Mouse (Mus musculus): Measurements from ENCODE around the gene Hist1h3e.
"Not testable (repeated sequence)": the region's sequence is repeated elsewhere in the genome, so short reads cannot be mapped to it uniquely, and the experiment has no call there.

Hist1h3e gene

DNA sequence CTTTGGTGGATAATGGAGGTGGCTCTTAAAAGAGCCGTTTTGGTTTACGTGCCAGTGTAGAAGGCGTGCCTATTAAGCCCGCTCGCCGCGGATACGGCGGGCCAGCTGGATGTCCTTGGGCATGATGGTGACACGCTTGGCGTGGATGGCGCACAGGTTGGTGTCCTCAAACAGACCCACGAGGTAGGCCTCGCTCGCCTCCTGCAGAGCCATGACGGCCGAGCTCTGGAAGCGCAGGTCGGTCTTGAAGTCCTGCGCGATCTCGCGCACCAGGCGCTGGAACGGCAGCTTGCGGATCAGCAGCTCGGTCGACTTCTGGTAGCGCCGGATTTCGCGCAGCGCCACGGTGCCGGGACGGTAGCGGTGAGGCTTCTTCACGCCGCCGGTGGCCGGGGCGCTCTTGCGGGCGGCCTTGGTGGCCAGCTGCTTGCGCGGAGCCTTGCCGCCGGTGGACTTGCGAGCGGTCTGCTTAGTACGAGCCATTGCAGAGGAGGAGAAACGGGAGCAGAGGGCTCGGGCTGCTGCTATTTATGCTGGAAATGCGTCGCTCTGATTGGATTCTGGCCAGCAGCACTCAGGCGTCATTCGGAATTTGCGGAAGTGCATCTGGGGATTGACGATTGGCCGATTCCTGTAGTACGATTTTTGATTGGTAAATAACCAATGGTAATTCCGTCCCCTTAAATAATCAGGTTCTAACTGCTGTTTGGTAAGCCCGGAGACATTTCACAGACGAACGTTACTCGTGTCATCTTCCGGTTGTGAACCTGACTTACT, at the start of gene Hist1h3e:
TSS of gene Hist1h3e (minus strand) at position 487 of the 777 bp plus-strand sequence.
- CTCF ChIA-PET = interaction anchor here in 1 of 4 experiments (0.7 kb wide), 1 partner anchor 269 kb away, joined by 3 read pairs; no protein-coding TSS in a partner anchor
- POLR2A ChIA-PET = interaction anchor here (0.6 to 9.9 kb wide), 41 partner anchors 9 to 1527 kb away, joined by 3 to 217 read pairs (median 7); partner anchors contain the start of genes Hist1h2ae (in 4 of the 4), Hist1h2bg (in 4 of the 4), Hist1h2bc (in 3 of the 4) and Hist1h4d (in 3 of the 4)

DNA sequence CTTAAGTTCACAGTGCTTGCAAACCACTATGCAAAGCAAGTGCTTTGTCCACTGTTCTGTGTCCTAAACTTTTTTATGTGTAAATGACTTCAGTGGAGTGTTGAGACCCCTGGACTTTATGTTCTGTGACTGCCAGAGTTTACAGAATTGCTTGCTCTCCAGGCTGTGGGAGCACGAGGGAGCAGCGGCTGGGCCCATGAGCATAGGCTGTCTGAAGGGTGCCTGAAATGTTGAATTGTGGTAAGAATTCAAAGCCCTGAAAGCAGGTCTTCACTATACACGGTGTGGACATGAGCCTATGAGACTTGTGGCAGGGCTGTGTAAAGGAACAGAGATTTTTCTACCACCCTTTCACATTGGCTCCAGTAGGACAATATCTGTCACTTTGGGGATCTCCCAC, 49.5 kb upstream of the Hist1h3e start:
- CTCF ChIA-PET = no interaction called here
- POLR2A ChIA-PET = interaction anchor here in 2 of 4 experiments (1.1 to 1.9 kb wide), 4 partner anchors 10 to 72 kb away, joined by 3 to 9 read pairs (median 6); partner anchors contain the start of genes Hist1h2be (in 2 of the 2), Hist1h2ac (in 1 of the 2) and Hist1h2bc (in 1 of the 2)

DNA sequence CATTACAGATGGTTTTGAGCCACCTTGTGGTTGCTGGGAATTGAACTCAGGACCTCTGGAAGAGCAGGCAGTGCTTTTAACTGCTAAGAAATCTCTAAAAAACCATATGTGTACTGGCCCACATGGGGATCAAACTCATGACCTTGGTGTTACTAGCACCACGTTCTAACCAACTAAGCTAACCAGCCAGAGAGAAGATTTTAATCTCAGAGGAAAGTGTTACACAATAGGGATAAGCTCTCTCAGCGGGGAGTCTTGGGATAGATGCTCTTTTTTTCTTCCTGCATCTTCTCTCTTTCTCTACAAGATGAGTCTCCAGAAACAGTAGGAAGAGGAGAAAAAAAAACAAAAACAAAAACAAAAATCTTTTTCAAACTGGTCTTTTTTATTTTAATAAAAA, 48.2 kb upstream of the Hist1h3e start:
- POLR2A ChIA-PET = interaction anchor here in 3 of 4 experiments (0.7 to 2.7 kb wide), 20 partner anchors 9 to 1272 kb away, joined by 3 to 25 read pairs (median 4); partner anchors contain the start of genes Hist1h2be (in 3 of the 3), Hist1h1e (in 2 of the 3), Hist1h2ac (in 2 of the 3) and Hist1h2bc (in 2 of the 3)
- CTCF ChIA-PET = interaction anchor here in 3 of 4 experiments (0.7 to 1.2 kb wide), 3 partner anchors 11 to 84 kb away, joined by 3 to 5 read pairs (median 4); no protein-coding TSS in a partner anchor

DNA sequence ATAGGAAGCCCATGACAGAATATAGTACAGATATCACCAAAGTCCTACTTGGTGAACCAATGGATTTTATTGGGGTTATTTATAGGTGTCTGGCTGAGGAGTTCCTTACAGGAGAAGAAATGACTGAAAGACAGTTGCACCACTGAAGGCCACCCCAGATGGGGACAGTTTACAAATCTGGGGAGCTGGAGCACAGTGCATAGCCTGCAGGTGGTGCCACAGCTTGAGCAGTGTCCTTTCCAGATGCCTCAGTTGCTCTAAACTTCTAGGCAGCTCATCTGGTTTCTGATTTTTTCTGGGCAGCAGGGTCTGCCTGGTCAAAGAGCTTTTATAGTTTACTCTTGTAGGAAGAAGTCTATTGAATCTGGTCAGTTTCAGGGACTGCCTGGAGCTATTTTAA, 47.7 kb upstream of the Hist1h3e start:
- POLR2A ChIA-PET = interaction anchor here in 3 of 4 experiments (0.7 to 2.7 kb wide), 22 partner anchors 9 to 1271 kb away, joined by 3 to 25 read pairs (median 4); partner anchors contain the start of genes Hist1h2be (in 3 of the 3), Hist1h1e (in 2 of the 3), Hist1h2ac (in 2 of the 3) and Hist1h2bc (in 2 of the 3)
- CTCF ChIA-PET = interaction anchor here in 3 of 4 experiments (0.7 to 1.2 kb wide), 3 partner anchors 12 to 83 kb away, joined by 3 to 5 read pairs (median 4); no protein-coding TSS in a partner anchor

DNA sequence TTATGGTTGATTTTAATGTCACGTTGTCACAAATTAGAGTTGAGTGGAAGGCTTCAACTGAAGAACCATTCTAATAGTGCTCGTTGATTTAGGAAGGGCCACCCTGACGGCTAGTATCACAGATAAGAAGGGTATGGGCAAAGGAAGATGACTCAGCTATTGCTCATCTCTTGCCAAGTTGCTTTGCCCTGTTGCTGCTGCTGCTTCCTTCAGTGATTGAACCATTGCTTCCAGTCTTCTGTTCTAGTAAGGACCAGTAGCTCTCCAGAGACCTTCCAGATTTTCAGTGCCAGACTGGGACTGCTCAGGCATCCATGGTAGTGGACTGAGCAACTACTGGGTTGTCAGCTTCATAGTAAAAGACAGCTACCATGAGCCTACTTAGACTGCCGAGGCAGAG, 47.0 kb upstream of the Hist1h3e start:
- ChIA-PET CTCF (no interaction called here), POLR2A (interaction anchor here in 3 of 4 experiments (1.0 to 2.7 kb wide), 13 partner anchors 8 to 130 kb away, joined by 3 to 25 read pairs (median 5); partner anchors contain the start of genes Hist1h2be (in 3 of the 3), Hist1h1e (in 2 of the 3), Hist1h1c (in 1 of the 3) and Hist1h2ac (in 1 of the 3))

DNA sequence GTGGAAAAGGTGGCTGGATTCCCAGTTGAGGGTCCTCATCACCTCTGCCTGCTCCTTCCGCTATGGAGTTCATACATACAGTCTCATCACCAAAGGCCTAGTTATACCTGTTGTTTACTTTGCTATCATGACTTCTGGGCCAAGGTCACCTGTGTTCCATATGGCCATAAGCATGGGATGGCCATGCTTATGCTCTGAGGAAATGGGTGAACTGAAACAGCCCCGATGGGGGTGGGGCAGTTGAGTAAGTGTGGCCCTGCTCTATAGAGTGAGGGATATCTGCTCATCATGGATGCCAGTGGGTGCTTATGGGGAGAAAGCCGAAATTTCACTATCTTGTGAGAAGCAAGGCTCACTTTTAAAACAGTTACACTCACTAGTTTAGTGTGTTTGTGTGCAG, 42.9 kb upstream of the Hist1h3e start:
- CTCF ChIA-PET = no interaction called here
- POLR2A ChIA-PET = interaction anchor here (0.8 to 29.6 kb wide), 18 partner anchors 10 to 91 kb away, joined by 3 to 794 read pairs (median 4); partner anchors contain the start of genes Hist1h2be (in 2 of the 4), Hist1h4h (in 2 of the 4), Hist1h1e (in 1 of the 4) and Hist1h2ac (in 1 of the 4)

DNA sequence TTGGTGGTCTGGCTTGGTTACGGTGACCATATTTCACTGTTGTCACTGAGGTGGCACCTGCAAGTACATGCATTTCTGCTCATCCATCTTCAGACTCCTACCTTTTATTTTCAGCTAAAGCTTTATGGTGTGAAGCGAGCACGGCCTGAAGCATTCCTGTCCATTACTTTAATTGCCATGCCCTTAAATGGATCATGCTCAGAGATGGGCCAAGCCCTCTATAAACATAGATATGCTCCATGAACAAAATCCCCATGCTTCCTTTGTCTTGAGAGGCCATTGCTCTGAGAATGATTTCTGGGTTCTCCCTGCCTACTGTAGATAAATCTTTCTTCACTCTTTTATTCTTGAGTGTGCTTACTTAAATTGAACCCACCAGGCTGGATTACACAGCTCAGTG, 42.3 kb upstream of the Hist1h3e start:
- ChIA-PET POLR2A (interaction anchor here in 3 of 4 experiments (0.7 to 29.6 kb wide), 14 partner anchors 10 to 80 kb away, joined by 3 to 794 read pairs (median 4); partner anchors contain the start of genes Hist1h2be (in 2 of the 3), Hist1h4h (in 2 of the 3), Hist1h1e (in 1 of the 3) and Hist1h2ac (in 1 of the 3)), CTCF (no interaction called here)

DNA sequence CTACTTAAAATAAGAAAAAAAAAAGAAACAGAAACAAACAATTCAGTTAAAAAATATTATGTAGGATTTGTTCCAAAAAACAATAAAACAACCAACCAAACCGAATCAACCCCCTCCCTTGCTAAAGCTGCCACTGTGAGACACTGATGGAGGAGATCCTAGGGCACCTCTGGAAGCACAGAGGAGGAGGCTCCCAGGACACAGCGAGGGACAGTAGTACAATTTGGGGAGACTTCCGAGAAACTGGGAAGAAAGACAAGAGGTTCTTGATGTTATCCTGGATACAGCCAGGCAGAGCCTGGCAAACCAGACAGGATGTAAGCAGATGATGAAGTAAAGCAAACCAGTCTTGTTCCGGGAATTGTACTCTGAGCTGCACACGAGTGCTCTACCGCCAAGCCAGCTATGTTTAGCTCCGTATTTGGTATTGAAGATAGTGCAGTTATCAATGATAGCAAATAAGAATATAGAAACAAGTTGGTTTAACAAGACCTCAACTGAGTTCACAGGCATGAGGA, 41.1 kb upstream of the Hist1h3e start:
- ChIA-PET CTCF (interaction anchor here in 2 of 4 experiments (0.6 kb wide), 2 partner anchors 53 to 168 kb away, joined by 3 to 4 read pairs; no protein-coding TSS in a partner anchor), POLR2A (interaction anchor here (0.6 to 29.6 kb wide), 21 partner anchors 8 to 202 kb away, joined by 3 to 794 read pairs (median 5); partner anchors contain the start of genes Hist1h2be (in 3 of the 4), Hist1h2ac (in 2 of the 4), Hist1h2ae (in 2 of the 4) and Hist1h2bc (in 2 of the 4))

DNA sequence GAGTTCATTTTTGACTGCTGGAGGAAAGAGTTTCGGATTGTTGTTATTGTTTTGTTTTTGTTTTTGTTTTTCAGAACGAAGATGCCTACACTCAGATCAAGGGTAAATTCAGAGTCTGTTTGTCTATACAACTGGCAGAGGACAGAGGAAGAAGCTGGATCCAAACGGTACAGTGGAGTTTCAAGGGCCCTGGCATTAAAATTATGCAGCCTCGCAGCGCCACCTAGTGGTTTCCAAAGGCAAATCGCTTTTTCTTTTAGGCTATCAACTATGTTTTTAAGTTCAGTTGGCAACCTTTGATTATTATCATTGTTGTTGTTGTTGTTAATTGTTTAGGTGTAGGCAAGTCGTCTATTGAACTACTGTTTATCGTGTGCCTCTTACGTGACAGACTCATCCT, 35.8 kb upstream of the Hist1h3e start:
- POLR2A ChIA-PET = interaction anchor here (0.6 to 29.6 kb wide), 34 partner anchors 12 to 291 kb away, joined by 3 to 794 read pairs (median 4); partner anchors contain the start of genes Hist1h2ae (in 3 of the 4), Hist1h2bg (in 3 of the 4), Hist1h4d (in 3 of the 4) and Hist1h2ac (in 2 of the 4)
- CTCF ChIA-PET = interaction anchor here in 3 of 4 experiments (0.5 to 3.3 kb wide), 17 partner anchors 11 to 684 kb away, joined by 3 to 13 read pairs (median 4); partner anchors contain the start of genes Abt1 (in 1 of the 3) and Hist1h2be (in 1 of the 3)

DNA sequence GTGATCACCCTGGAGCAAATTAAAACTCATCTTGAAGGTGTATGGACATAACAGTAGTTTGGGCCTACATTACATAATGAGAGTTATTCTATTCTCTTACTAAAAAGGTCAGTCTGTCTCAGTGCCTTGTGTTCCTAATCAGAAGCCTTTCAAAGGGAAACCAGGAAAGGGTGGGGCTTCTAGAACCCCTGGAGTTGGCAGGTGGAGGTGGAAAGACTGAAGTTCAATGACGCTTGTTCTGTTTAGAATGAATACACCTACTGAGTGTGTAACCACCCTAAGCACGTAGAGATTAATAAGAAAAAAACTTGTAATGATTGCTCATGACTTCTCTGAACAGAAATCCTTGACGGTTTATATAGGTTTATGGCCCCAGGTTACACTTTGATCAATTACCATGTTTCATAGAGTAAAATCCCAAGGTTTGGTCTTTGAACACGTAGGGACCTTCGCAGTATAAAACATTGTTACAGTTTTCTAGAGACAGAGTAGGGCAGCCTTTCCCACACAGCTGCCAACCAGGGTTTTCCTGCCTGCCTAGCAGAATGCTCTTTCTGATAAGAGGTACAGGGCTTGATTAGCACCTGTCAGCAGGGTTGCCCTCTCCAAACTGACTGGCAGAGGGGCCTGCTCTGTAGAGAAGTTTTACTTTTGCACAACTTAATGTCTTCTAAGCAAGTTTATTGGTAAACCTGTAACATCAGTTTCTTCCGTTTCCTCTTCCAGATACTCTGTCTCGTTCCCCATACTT, 33.6 kb upstream of the Hist1h3e start:
- CTCF ChIA-PET = interaction anchor here in 1 of 4 experiments (1.1 kb wide), 1 partner anchor 171 kb away, joined by 3 read pairs; no protein-coding TSS in a partner anchor
- POLR2A ChIA-PET = interaction anchor here (0.5 to 29.6 kb wide), 28 partner anchors 8 to 1730 kb away, joined by 3 to 794 read pairs (median 6); partner anchors contain the start of genes Hist1h4d (in 3 of the 4), Hist1h2ac (in 2 of the 4), Hist1h2ae (in 2 of the 4) and Hist1h2af (in 2 of the 4)

DNA sequence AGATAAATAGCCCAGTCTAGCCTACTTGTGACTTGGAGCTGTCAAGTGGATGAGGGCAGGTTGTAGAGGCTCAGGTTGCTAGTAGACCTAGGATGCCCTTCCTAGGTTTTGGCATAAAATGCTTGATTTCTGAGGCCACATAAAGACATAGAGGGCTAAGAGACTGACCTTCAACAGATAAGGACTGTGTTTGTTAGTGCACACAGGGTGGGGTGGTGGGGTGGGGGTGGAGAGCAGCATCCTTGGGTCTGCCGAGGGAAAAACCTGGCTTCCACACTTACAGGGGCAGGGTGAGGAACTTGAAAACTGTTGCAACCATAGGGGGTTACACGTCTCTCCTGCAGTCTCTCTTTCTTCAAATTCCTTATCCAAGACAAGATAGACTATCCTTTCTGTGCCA, 33.0 kb upstream of the Hist1h3e start:
- ChIA-PET POLR2A (interaction anchor here (0.5 to 29.6 kb wide), 32 partner anchors 8 to 1729 kb away, joined by 3 to 794 read pairs (median 6); partner anchors contain the start of genes Hist1h4d (in 3 of the 4), Hist1h2ac (in 2 of the 4), Hist1h2ae (in 2 of the 4) and Hist1h2af (in 2 of the 4)), CTCF (interaction anchor here in 1 of 4 experiments (1.1 kb wide), 1 partner anchor 171 kb away, joined by 3 read pairs; no protein-coding TSS in a partner anchor)

DNA sequence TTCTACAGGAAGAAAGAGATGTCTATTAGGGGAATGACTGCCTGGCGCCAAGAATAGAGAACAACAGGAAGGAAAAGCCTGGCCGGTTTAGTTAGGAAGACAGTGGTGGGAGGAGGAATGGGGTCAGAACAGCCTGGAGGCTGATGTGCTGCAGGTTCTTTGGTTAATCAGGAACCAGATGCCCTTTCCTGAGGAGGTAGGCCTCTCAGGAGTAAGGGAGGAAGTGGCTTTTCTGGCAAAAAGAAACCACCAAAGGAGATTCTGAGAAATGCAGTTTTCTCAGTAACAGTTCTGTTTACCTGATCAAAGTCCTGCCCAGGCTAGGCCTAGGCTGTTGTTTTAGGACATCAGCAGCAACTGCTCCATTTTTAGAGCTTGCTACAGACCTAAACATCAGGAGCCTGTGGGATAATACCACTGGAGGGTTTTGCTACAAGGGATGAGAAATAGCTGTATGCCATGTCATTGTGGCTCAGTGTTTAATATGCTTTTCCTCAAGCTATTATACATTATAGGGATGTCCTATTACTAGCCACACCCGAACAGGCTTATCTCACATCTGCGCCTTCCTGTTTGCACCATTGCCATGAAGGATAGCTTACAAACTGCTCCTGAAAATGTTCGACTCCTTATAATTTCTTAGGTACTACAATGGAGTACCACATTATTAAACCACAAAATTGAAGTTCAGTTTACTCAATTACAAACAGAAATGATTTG, 31.0 kb upstream of the Hist1h3e start:
- ChIA-PET CTCF (interaction anchor here in 2 of 4 experiments (0.5 to 1.6 kb wide), 2 partner anchors 8 to 192 kb away, joined by 3 to 7 read pairs; no protein-coding TSS in a partner anchor), POLR2A (interaction anchor here in 3 of 4 experiments (0.5 to 29.6 kb wide), 28 partner anchors 8 to 1550 kb away, joined by 3 to 794 read pairs (median 6); partner anchors contain the start of genes Hist1h4d (in 3 of the 3), Hist1h1e (in 2 of the 3), Hist1h2ac (in 2 of the 3) and Hist1h2ae (in 2 of the 3))

DNA sequence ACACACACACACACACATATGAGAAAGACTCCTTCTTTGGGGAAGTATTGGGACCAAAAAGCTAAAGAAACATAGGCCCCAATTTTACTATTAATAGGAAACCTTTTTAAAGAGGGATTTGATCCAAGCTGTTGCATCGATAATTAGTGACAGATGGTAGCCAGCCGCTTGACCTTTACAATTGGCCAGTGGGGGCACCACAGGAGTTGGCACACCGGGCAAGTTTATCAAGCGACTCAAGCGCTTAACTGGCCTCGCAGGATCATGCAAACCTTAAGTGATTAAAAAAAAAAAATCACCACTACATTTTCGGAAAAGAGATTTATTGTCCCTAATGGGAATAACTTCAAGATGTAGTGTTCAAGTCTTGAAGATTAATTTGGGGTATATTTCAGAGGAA, 30.4 kb upstream of the Hist1h3e start:
- ChIA-PET CTCF (no interaction called here), POLR2A (interaction anchor here in 3 of 4 experiments (0.7 to 29.6 kb wide), 18 partner anchors 10 to 105 kb away, joined by 3 to 794 read pairs (median 16); partner anchors contain the start of genes Hist1h4d (in 3 of the 3), Hist1h4f (in 3 of the 3), Hist1h1e (in 2 of the 3) and Hist1h2ac (in 2 of the 3))

DNA sequence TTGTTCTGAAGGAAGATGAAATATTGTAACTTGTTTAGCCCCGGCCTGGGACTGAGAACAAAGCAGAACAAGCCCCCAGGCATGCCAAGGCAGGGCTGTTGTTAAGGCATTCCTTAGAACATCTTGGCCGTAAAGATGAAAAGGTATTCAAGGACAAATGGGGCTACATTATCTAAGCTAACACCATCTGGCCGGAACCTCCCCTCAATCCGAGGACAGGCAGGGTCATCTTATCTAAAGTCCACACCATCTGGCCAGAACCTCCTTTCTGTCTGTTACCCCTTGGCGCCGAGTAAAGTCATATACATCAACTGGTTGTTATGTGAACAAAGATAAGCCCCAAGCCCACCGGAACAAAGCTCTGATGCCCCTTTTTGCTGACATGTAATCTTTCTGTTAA, 29.7 kb upstream of the Hist1h3e start:
- POLR2A ChIA-PET = interaction anchor here in 3 of 4 experiments (0.7 to 29.6 kb wide), 21 partner anchors 2 to 166 kb away, joined by 3 to 794 read pairs (median 7); partner anchors contain the start of genes Hist1h4d (in 3 of the 3), Hist1h4f (in 3 of the 3), Hist1h1e (in 2 of the 3) and Hist1h2ac (in 2 of the 3)
- CTCF ChIA-PET = not testable (repeated sequence)

DNA sequence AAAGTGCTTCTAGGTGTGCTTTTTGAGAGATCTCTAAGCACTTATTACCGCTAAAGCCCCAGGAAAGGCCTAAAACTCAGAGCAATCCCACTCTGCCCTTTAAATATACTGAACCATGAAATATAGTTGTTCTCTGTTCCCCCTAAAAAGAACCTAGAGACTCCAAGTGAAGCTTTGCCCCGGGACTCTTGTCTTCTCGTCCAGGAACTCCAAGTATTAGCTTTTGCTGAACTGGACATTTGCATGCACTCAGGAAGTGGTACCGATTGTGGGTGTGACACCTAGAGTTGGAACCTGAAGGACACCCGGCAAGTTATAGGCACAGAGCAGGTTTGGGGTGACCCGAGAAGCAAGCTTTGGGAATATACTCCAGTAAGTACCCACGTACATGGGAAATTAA, 29.0 kb upstream of the Hist1h3e start:
- CTCF ChIA-PET = no interaction called here
- POLR2A ChIA-PET = interaction anchor here (0.7 to 29.6 kb wide), 22 partner anchors 2 to 165 kb away, joined by 3 to 794 read pairs (median 6); partner anchors contain the start of genes Hist1h4d (in 4 of the 4), Hist1h1e (in 2 of the 4), Hist1h2ac (in 2 of the 4) and Hist1h2ae (in 2 of the 4)

DNA sequence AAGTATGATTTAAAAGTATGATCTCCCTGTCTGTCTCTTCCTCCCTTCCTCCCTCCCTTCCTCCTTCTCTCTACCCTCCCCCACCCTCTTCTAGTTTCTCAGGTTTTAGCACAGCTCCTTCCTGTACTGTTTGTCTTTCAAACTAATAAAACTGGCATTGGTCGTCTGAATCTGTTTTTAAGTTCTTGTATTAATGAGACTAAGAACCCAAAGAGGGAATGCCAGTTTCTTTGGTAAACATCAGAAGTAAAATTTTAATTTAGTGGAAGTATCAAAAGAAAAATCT, 24.7 kb upstream of the Hist1h3e start:
- POLR2A ChIA-PET = interaction anchor here (0.6 to 29.6 kb wide), 71 partner anchors 6 to 1806 kb away, joined by 3 to 794 read pairs (median 14); partner anchors contain the start of genes Hist1h2ae (in 4 of the 4), Hist1h2bg (in 4 of the 4), Hist1h1e (in 3 of the 4) and Hist1h2ac (in 3 of the 4)
- CTCF ChIA-PET = interaction anchor here in 3 of 4 experiments (0.5 to 1.5 kb wide), 3 partner anchors 11 to 185 kb away, joined by 3 read pairs; no protein-coding TSS in a partner anchor

Measured in embryonic stem cell, embryonic (primary cell).